Mouse (Mus musculus): Measurements from ENCODE around the gene Rpl7a. TPM values are rescaled to one million over a fixed set of nuclear protein-coding genes. Genes with fewer than 3 reads are reported as not detected.

The Rpl7a gene
- polyA plus RNA-seq, 1 experiment from 2014 or later: 683 TPM

- H3K9me3 ChIP-seq (replicated peaks): no peaks in the 10 kb centered on the region
- peaks cover 80% of the 10 kb centered on the region for H3K36me3 ChIP-seq
- no peaks in the 10 kb centered on the region for H3K27me3 ChIP-seq (ENCODE audit: low read depth, poor library complexity, severe bottlenecking)
- WGBS: 88% methylated on average over 8 of the region's 8 CpGs
- DNase-seq (ENCODE audit: low spot score): no peak
- H3K4me1 ChIP-seq: no peaks in the 10 kb centered on the region
- no peak overlapping the region for H3K4me3 ChIP-seq
- H3K27ac ChIP-seq (replicated peaks): no peak overlapping the region
These were observed 40.9 kb downstream of the Rpl7a start for GRCm38 (mm10) chr2:26951346-26951905.

- DNase-seq (ENCODE audit: low spot score): no peak
- Histone ChIP-seq H3K36me3 (peaks cover 85% of the 10 kb centered on the region), H3K4me1 (no peaks in the 10 kb centered on the region), H3K9me3 (replicated peaks) (no peaks in the 10 kb centered on the region), H3K27ac (replicated peaks) (no peak overlapping the region), H3K4me3 (no peak overlapping the region), H3K27me3 (ENCODE audit: low read depth, poor library complexity, severe bottlenecking) (no peaks in the 10 kb centered on the region)
- WGBS: 93% methylated on average over 4 of the region's 4 CpGs
These were observed 41.6 kb downstream of the Rpl7a start for GRCm38 (mm10) chr2:26952193-26952592.

GRCm38 (mm10) chr2:26952866-26953265 lies 42.3 kb downstream of the Rpl7a start:
- no peaks in the 10 kb centered on the region for H3K9me3 ChIP-seq (replicated peaks)
- H3K4me3 ChIP-seq: no peak overlapping the region
- DNase-seq (ENCODE audit: low spot score): no peak
- peaks cover 92% of the 10 kb centered on the region for H3K36me3 ChIP-seq
- WGBS: 91% methylated on average over 8 of the region's 8 CpGs
- H3K27ac ChIP-seq (replicated peaks): no peak overlapping the region
- H3K27me3 ChIP-seq (ENCODE audit: low read depth, poor library complexity, severe bottlenecking): no peaks in the 10 kb centered on the region
- no peaks in the 10 kb centered on the region for H3K4me1 ChIP-seq

GRCm38 (mm10) chr2:26954735-26955395 lies 44.3 kb downstream of the Rpl7a start:
- Histone ChIP-seq H3K27me3 (ENCODE audit: low read depth, poor library complexity, severe bottlenecking) (no peaks in the 10 kb centered on the region), H3K4me3 (no peak overlapping the region), H3K9me3 (replicated peaks) (no peaks in the 10 kb centered on the region), H3K36me3 (peaks cover 97% of the 10 kb centered on the region), H3K27ac (replicated peaks) (no peak overlapping the region), H3K4me1 (no peaks in the 10 kb centered on the region)
- no peak for DNase-seq (ENCODE audit: low spot score)
- 98% methylated on average over 2 of the region's 2 CpGs for WGBS

- Histone ChIP-seq H3K4me1 (peaks cover 3% of the 10 kb centered on the region; the same call in 1 of the 2 replicates), H3K9me3 (replicated peaks) (no peaks in the 10 kb centered on the region), H3K36me3 (peaks cover 97% of the 10 kb centered on the region), H3K4me3 (no peak overlapping the region), H3K27ac (replicated peaks) (no peak overlapping the region), H3K27me3 (ENCODE audit: low read depth, poor library complexity, severe bottlenecking) (no peaks in the 10 kb centered on the region)
- DNase-seq (ENCODE audit: low spot score): no peak
- 95% methylated on average over 12 of the region's 12 CpGs for WGBS
These were observed 46.4 kb downstream of the Rpl7a start for GRCm38 (mm10) chr2:26956811-26957487.

GRCm38 (mm10) chr2:26957488-26957859 lies 46.9 kb downstream of the Rpl7a start:
- Histone ChIP-seq H3K4me3 (no peak overlapping the region), H3K9me3 (replicated peaks) (no peaks in the 10 kb centered on the region), H3K27ac (replicated peaks) (no peak overlapping the region), H3K27me3 (ENCODE audit: low read depth, poor library complexity, severe bottlenecking) (no peaks in the 10 kb centered on the region), H3K36me3 (peaks cover 97% of the 10 kb centered on the region), H3K4me1 (peaks cover 8% of the 10 kb centered on the region; the same call in 1 of the 2 replicates)
- WGBS: 89% methylated on average over 2 of the region's 2 CpGs
- no peak for DNase-seq (ENCODE audit: low spot score)

GRCm38 (mm10) chr2:26960756-26961155 lies 50.2 kb downstream of the Rpl7a start:
- H3K27me3 ChIP-seq (ENCODE audit: low read depth, poor library complexity, severe bottlenecking): no peaks in the 10 kb centered on the region
- WGBS: 80% methylated on average over 4 of the region's 4 CpGs
- no peaks in the 10 kb centered on the region for H3K9me3 ChIP-seq (replicated peaks)
- no peak for DNase-seq (ENCODE audit: low spot score)
- no peak overlapping the region for H3K27ac ChIP-seq (replicated peaks)
- no peak overlapping the region for H3K4me3 ChIP-seq
- peaks cover 28% of the 10 kb centered on the region for H3K4me1 ChIP-seq
- H3K36me3 ChIP-seq: peaks cover 68% of the 10 kb centered on the region

Other genes with a start within 250 kb of the Rpl7a start
- gene Lcn4, start 239.5 kb upstream of the Rpl7a start, polyA plus RNA-seq (2016; fragmentation: Nextera tagmentation; extraction: Ambion mirVana): not detected in 2 replicates
- gene Abo, start 45.8 kb upstream of the Rpl7a start, polyA plus RNA-seq (2016; fragmentation: Nextera tagmentation; extraction: Ambion mirVana): not detected in 2 replicates
- 32.9 and 35.2 TPM in 2 replicates for gene Surf6, start 7.9 kb upstream of the Rpl7a start, polyA plus RNA-seq (2016; fragmentation: Nextera tagmentation; extraction: Ambion mirVana)
- gene Med22, start 87 bp upstream of the Rpl7a start, polyA plus RNA-seq (2016; fragmentation: Nextera tagmentation; extraction: Ambion mirVana): 122 and 137 TPM in 2 replicates
- gene Surf2, start 5.6 kb downstream of the Rpl7a start, polyA plus RNA-seq (2016; fragmentation: Nextera tagmentation; extraction: Ambion mirVana): 53.6 and 58.6 TPM in 2 replicates
- 47.8 and 53.0 TPM in 2 replicates for gene Surf1, start 5.8 kb downstream of the Rpl7a start, polyA plus RNA-seq (2016; fragmentation: Nextera tagmentation; extraction: Ambion mirVana)
- gene Surf4, start 23.2 kb downstream of the Rpl7a start, polyA plus RNA-seq (2016; fragmentation: Nextera tagmentation; extraction: Ambion mirVana): 156 and 159 TPM in 2 replicates
- 0.05 and 0.06 TPM in 2 replicates for gene Stkld1, start 23.3 kb downstream of the Rpl7a start, polyA plus RNA-seq (2016; fragmentation: Nextera tagmentation; extraction: Ambion mirVana)
- 52.6 and 57.7 TPM in 2 replicates for gene Rexo4, start 53.6 kb downstream of the Rpl7a start, polyA plus RNA-seq (2016; fragmentation: Nextera tagmentation; extraction: Ambion mirVana)
- not detected in 2 replicates for gene Adamts13, start 62.7 kb downstream of the Rpl7a start, polyA plus RNA-seq (2016; fragmentation: Nextera tagmentation; extraction: Ambion mirVana)
- 90.7 and 117 TPM in 2 replicates for gene Cacfd1, start 99.2 kb downstream of the Rpl7a start, polyA plus RNA-seq (2016; fragmentation: Nextera tagmentation; extraction: Ambion mirVana)
- 3.1 and 4.4 TPM in 2 replicates for gene Slc2a6, start 117.2 kb downstream of the Rpl7a start, polyA plus RNA-seq (2016; fragmentation: Nextera tagmentation; extraction: Ambion mirVana)
- not detected in 2 replicates for gene Mymk, start 161.4 kb downstream of the Rpl7a start, polyA plus RNA-seq (2016; fragmentation: Nextera tagmentation; extraction: Ambion mirVana)
- 4.8 and 6.3 TPM in 2 replicates for gene Adamtsl2, start 168.6 kb downstream of the Rpl7a start, polyA plus RNA-seq (2016; fragmentation: Nextera tagmentation; extraction: Ambion mirVana)
- gene Fam163b, start 231.7 kb downstream of the Rpl7a start, polyA plus RNA-seq (2016; fragmentation: Nextera tagmentation; extraction: Ambion mirVana): 0.06 and 0.22 TPM in 2 replicates

All from midbrain, embryonic 10.5 days (tissue).